Mouse (Mus musculus) midbrain, postnatal 0 days (tissue): ENCODE results near the gene Inca1. TPM values are rescaled to one million over a fixed set of nuclear protein-coding genes. Genes with fewer than 3 reads are reported as not detected.
A peak's percentile ranks its signal among the peaks of the same experiment; 100 is the strongest.

Source experiments
- ATAC-seq: fragments of 200-750 bp; cut with Nextera tagmentation; 2 replicates; pipeline ENCODE4 v1.8.0; 2017; ENCODE audit warnings: moderate number of reproducible peaks, mild to moderate bottlenecking, moderate TSS enrichment, moderate library complexity; ENCODE audit not compliant: low FRiP score
- DNase-seq: peaks from one replicate; pipeline ENCODE4 v3.0.0-alpha.2; 2015; ENCODE audit warnings: low spot score
- H3K27ac ChIP-seq: fragments of 300-500 bp; sonication (generic); 2 replicates; pipeline ENCODE4 v1.5.1; 2014; ENCODE audit warnings: low read depth, mild to moderate bottlenecking, low read length, mixed read lengths
- H3K27me3 ChIP-seq: fragments of 300-500 bp; sonication (generic); 2 replicates; pipeline ENCODE4 v1.6.1; 2014; ENCODE audit warnings: low read length, control low read depth, mixed read lengths; ENCODE audit not compliant: insufficient read depth
- H3K36me3 ChIP-seq: fragments of 300-500 bp; sonication (generic); 2 replicates; pipeline ENCODE4 v1.6.1; 2014; ENCODE audit warnings: low read length, control low read depth, mixed read lengths; ENCODE audit not compliant: insufficient read depth
- H3K4me1 ChIP-seq: fragments of 300-500 bp; sonication (generic); 2 replicates; pipeline ENCODE4 v1.6.1; 2014; ENCODE audit warnings: mild to moderate bottlenecking, control low read depth, antibody characterized with exemption, low read length, mixed read lengths; ENCODE audit not compliant: insufficient read depth
- H3K4me2 ChIP-seq: fragments of 300-500 bp; sonication (generic); 2 replicates; pipeline ENCODE4 v1.6.1; 2014; ENCODE audit warnings: low read depth, mild to moderate bottlenecking, low read length, mixed read lengths; ENCODE audit not compliant: poor library complexity, severe bottlenecking
- H3K4me3 ChIP-seq: fragments of 300-500 bp; sonication (generic); 2 replicates; pipeline ENCODE4 v1.5.1; 2014; ENCODE audit warnings: low read depth, mild to moderate bottlenecking, low read length, moderate library complexity
- H3K9ac ChIP-seq: fragments of 300-500 bp; sonication (generic); replicated peaks from 2 replicates; pipeline ENCODE4 v1.6.1; 2014; ENCODE audit warnings: mild to moderate bottlenecking, low read length, moderate library complexity, mixed read lengths; ENCODE audit not compliant: poor library complexity, severe bottlenecking
- H3K9me3 ChIP-seq: fragments of 300-500 bp; sonication (generic); 2 replicates; pipeline ENCODE4 v1.6.1; 2016; ENCODE audit warnings: low read length, control low read depth
- CTCF ChIP-seq: IDR thresholded peaks from 2 replicates; pipeline ENCODE4 v1.5.1; 2016; ENCODE audit warnings: antibody characterized with exemption, mild to moderate bottlenecking
- WGBS: fragments of 180-500 bp; shearing (Covaris S2); extraction: QIAGEN DNeasy Blood & Tissue Kit; methylation state at CpG from one replicate; pipeline ENCODE4 v1.1.7; 2014; 5-methylcytosine and 5-hydroxymethylcytosine counted together
- polyA plus RNA-seq: library from polyadenylated mRNA; unstranded; fragments of >200 nt; fragmentation: Nextera tagmentation; extraction: Ambion mirVana; gene quantifications from 2 replicates; pipeline ENCODE4 v1.2.1, GENCODE M21; 2015
- total RNA-seq: library from RNA; depleted of rRNA; stranded (reverse); fragments of >200 nt; gene quantifications from 2 replicates; pipeline ENCODE4 v1.2.3, GENCODE M21; 2014

The Inca1 gene
- total and polyA plus RNA-seq, 2 experiments from 2014 or later = 2.1 to 4.8 TPM

GRCm38 (mm10) chr11:70651391-70651790 lies 48.6 kb downstream of the Inca1 start:
- whole genome bisulfite sequencing = 80% methylated on average over 2 of the region's 2 CpGs
- DNase-seq (no peak), ATAC-seq (no peak)
- H3K4me2 ChIP-seq = no peak overlapping the region
- no peak overlapping the region for H3K9ac ChIP-seq
- H3K27me3 ChIP-seq = no peaks in the 10 kb centered on the region
- TF ChIP-seq CTCF = no peak
- H3K4me3 ChIP-seq = no peak overlapping the region
- peaks cover 10% of the 10 kb centered on the region for H3K4me1 ChIP-seq
- no peak overlapping the region for H3K27ac ChIP-seq
- peaks cover 27% of the 10 kb centered on the region for H3K36me3 ChIP-seq
- H3K9me3 ChIP-seq = no peaks in the 10 kb centered on the region

DNA sequence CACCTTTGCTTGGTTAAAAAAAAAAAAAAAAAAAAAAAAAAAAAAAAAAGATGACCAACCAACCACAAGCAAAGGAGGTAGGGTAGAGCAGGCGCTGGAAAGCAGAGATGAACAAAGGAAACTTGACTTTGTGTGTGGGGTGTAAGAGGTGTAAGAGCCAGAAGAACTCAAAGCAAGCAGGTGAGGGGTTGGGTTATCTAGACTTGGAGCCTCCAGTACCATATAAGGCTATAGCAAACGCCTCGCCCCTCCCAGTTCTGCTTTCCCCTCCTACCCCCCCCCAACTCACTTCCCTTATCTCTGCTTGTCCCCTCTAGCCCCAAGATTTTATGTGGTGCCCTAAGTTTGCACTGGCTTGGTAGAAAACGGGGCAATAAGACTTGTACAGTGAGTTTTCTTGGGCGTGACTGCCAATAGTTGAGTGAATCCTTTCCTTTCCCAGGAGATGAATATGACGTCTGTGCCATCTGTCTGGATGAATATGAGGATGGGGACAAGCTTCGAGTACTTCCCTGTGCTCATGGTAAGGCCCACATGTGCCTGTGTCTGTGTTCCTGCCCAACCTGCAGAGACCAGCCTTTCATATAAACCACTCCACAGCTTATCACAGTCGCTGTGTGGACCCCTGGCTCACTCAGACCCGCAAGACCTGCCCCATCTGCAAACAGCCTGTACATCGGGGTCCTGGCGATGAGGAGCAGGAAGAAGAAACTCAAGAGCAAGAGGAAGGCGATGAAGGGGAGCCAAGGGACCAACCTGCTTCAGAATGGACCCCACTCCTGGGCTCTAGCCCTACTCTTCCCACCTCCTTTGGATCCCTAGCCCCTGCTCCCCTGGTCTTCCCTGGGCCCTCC lies 49.4 kb downstream of the Inca1 start:
- WGBS = 80% methylated on average over 12 of the region's 12 CpGs
- Histone ChIP-seq H3K4me1 (peaks cover 13% of the 10 kb centered on the region), H3K4me3 (no peak overlapping the region), H3K27me3 (no peaks in the 10 kb centered on the region), H3K36me3 (peaks cover 27% of the 10 kb centered on the region), H3K9me3 (no peaks in the 10 kb centered on the region), H3K9ac (no peak overlapping the region), H3K4me2 (no peak overlapping the region), H3K27ac (no peak overlapping the region)
- TF ChIP-seq CTCF = no peak
- DNase-seq (no peak), ATAC-seq (no peak)

DNA sequence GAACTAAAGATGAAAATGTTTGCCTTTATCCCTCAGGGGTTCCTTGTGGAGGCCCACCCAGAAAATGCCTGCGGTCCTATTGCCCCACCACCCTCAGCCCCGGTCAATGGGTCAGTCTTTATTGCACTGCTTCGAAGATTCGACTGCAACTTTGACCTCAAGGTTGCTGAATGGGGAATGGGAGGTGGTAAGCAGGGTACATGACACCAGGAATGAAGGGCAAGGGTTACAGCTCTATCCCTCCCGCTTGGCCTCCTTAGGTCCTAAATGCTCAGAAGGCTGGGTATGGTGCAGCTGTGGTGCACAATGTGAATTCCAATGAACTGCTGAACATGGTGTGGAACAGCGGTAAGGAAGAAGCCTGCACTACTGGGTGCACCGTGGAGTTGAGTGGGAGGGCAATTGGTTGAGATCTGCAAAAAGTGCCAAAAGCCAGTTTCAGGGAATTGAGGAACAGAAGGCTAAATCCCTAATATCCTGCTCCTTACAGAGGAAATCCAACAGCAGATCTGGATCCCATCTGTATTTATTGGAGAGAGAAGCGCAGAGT lies 50.7 kb downstream of the Inca1 start:
- Histone ChIP-seq H3K4me3 (no peak overlapping the region), H3K9me3 (no peaks in the 10 kb centered on the region), H3K36me3 (peaks cover 38% of the 10 kb centered on the region), H3K27me3 (no peaks in the 10 kb centered on the region), H3K9ac (no peak overlapping the region), H3K4me1 (peaks cover 13% of the 10 kb centered on the region), H3K27ac (no peak overlapping the region), H3K4me2 (no peak overlapping the region)
- no peak for TF ChIP-seq CTCF
- DNase-seq = no peak
- whole genome bisulfite sequencing = 87% methylated on average over 8 of the region's 8 CpGs
- no peak for ATAC-seq

DNA sequence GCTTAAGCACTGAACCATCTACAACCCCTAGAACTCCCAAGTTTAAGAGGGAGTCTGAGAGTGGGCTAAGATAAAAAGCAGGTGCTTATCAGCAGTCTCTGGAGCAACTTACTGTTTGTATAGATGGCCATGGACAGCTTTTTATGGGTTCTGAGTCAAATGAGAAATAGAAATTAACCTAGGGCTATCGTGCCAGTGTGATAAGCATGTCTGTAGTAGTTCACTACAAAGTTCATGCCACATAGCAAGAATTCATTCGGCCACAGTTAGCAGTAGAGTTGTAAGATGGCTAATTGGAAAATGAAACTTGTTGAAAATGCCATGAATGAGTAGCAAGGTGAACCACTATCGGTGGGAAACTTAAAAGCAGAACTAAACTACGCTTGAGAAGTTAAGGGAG lies 51.4 kb downstream of the Inca1 start:
- Histone ChIP-seq H3K4me3 (no peak overlapping the region), H3K27me3 (no peaks in the 10 kb centered on the region), H3K4me2 (peak overlapping the region; percentile 100; the same call in 1 of the 2 replicates), H3K4me1 (peaks cover 13% of the 10 kb centered on the region), H3K9ac (no peak overlapping the region; the same call in 1 of the 2 replicates), H3K36me3 (peaks cover 39% of the 10 kb centered on the region), H3K9me3 (no peaks in the 10 kb centered on the region), H3K27ac (no peak overlapping the region)
- ATAC-seq (no peak), DNase-seq (no peak)
- no peak for TF ChIP-seq CTCF
- 90% methylated on average over 4 of the region's 4 CpGs for WGBS

- Histone ChIP-seq H3K27me3 (no peaks in the 10 kb centered on the region), H3K36me3 (peaks cover 39% of the 10 kb centered on the region), H3K4me1 (peaks cover 12% of the 10 kb centered on the region), H3K4me2 (peak overlapping the region; percentile 100), H3K9me3 (no peaks in the 10 kb centered on the region), H3K9ac (peak overlapping the region; percentile 83), H3K27ac (peak overlapping the region; percentile 90), H3K4me3 (peak overlapping the region; percentile 79)
- WGBS = 4% methylated on average over 28 of the region's 28 CpGs
- ATAC-seq (no peak), DNase-seq (no peak)
- no peak for TF ChIP-seq CTCF
These were observed 52.1 kb downstream of the Inca1 start for GRCm38 (mm10) chr11:70647716-70648420.
